Mouse (Mus musculus) CH12.LX (cell line): ENCODE measurements at regions not wholly inside any gene's neighbourhood (a gene's known extent, or its start where the extent isn't known, plus 50 kb on each side); places are given as distances from the start of the nearest gene placed in this dataset.

Experiments used
- DNase-seq: peaks from one replicate; pipeline ENCODE4 v3.0.0-alpha.2; 2013; ENCODE audit errors: extremely low read depth
- H3K27ac ChIP-seq: 2 replicates; pipeline ENCODE4 v1.5.1; 2012; ENCODE audit warnings: low read depth, mild to moderate bottlenecking, control low read depth, moderate library complexity; ENCODE audit not compliant: insufficient read depth
- H3K27me3 ChIP-seq: replicated peaks from 2 replicates; pipeline ENCODE3; 2012; ENCODE audit warnings: inconsistent platforms
- H3K36me3 ChIP-seq, 2 experiments: replicated peaks in 1 of 2; 2 replicates each; pipeline versions ENCODE3 to v1.6.1; 2012; ENCODE audit warnings: inconsistent platforms in 1 of 2, low read length in 1 of 2, mild to moderate bottlenecking in 1 of 2, mixed read lengths in 1 of 2, moderate library complexity in 1 of 2; ENCODE audit not compliant: control insufficient read depth in 1 of 2, insufficient read depth in 1 of 2
- H3K4me1 ChIP-seq, 2 experiments: 2 replicates each; pipeline ENCODE4 v1.6.1; 2012; ENCODE audit warnings: inconsistent platforms in 1 of 2, moderate library complexity in 1 of 2; ENCODE audit not compliant: insufficient read depth in 2 of 2, control insufficient read depth in 1 of 2
- H3K4me2 ChIP-seq: 2 replicates; pipeline ENCODE4 v1.6.1; 2012; ENCODE audit warnings: low read depth, mild to moderate bottlenecking, control low read depth; ENCODE audit not compliant: poor library complexity, insufficient read depth, severe bottlenecking
- H3K4me3 ChIP-seq, 3 experiments: fragments of 150-350 bp in 1 of 3; sonication (generic) in 1 of 3; replicated peaks in 1 of 3; 2 replicates each; pipeline versions ENCODE3 to v1.5.1; 2011 to 2012; ENCODE audit warnings: low read depth in 2 of 3, low read length in 2 of 3, mild to moderate bottlenecking in 2 of 3, moderate library complexity in 2 of 3, control low read depth in 1 of 3, improper control_type of control experiment in 1 of 3, inconsistent platforms in 1 of 3, mixed read lengths in 1 of 3; ENCODE audit not compliant: poor library complexity in 1 of 3
- H3K79me2 ChIP-seq: replicated peaks from 2 replicates; pipeline ENCODE4 v1.6.1; 2012; ENCODE audit warnings: mild to moderate bottlenecking, moderate library complexity; ENCODE audit not compliant: control insufficient read depth, poor library complexity, insufficient read depth, severe bottlenecking; ENCODE audit errors: extremely low read depth
- H3K9ac ChIP-seq: 2 replicates; pipeline ENCODE4 v1.6.1; 2012; ENCODE audit warnings: low read depth, mild to moderate bottlenecking, control low read depth, moderate library complexity; ENCODE audit not compliant: insufficient read depth
- H3K9me3 ChIP-seq: replicated peaks from 2 replicates; pipeline ENCODE3; 2012; ENCODE audit warnings: low read length, inconsistent platforms, mixed read lengths
- CHD1 ChIP-seq: IDR thresholded peaks from 2 replicates; pipeline ENCODE4 v1.6.1; 2012; ENCODE audit warnings: low read depth, low read length, improper control_type of control experiment, inconsistent platforms
- CTCF ChIP-seq, 2 experiments: IDR thresholded peaks in 1 of 2; conservative IDR thresholded peaks in 1 of 2; 2 replicates each; pipeline ENCODE4 v1.5.1; 2011 to 2012; ENCODE audit warnings: low read depth in 2 of 2, low read length in 2 of 2, improper control_type of control experiment in 1 of 2, inconsistent platforms in 1 of 2, mild to moderate bottlenecking in 1 of 2, moderate library complexity in 1 of 2
- E2F4 ChIP-seq: IDR thresholded peaks from 2 replicates; pipeline ENCODE4 v1.6.1; 2011; ENCODE audit warnings: low read depth, low read length, improper control_type of control experiment; ENCODE audit not compliant: insufficient replicate concordance
- EP300 ChIP-seq: IDR thresholded peaks from 2 replicates; pipeline ENCODE4 v1.6.1; 2011; ENCODE audit warnings: low read length, improper control_type of control experiment
- GABPA ChIP-seq: IDR thresholded peaks from 2 replicates; pipeline ENCODE4 v1.6.1; 2012; ENCODE audit warnings: low read depth, low read length, improper control_type of control experiment, inconsistent platforms; ENCODE audit not compliant: insufficient replicate concordance
- HCFC1 ChIP-seq: IDR thresholded peaks from 2 replicates; pipeline ENCODE4 v1.6.1; 2012; ENCODE audit warnings: low read depth, mild to moderate bottlenecking, inconsistent platforms, low read length, improper control_type of control experiment
- JUN ChIP-seq: IDR thresholded peaks from 2 replicates; pipeline ENCODE4 v1.6.1; 2011; ENCODE audit warnings: low read depth, mild to moderate bottlenecking, low read length, improper control_type of control experiment, moderate library complexity; ENCODE audit not compliant: insufficient read depth
- MAFK ChIP-seq: IDR thresholded peaks from 2 replicates; pipeline ENCODE4 v1.6.1; 2011; ENCODE audit warnings: low read length, improper control_type of control experiment; ENCODE audit not compliant: insufficient replicate concordance
- MAZ ChIP-seq: IDR thresholded peaks from 2 replicates; pipeline ENCODE4 v1.6.1; 2012; ENCODE audit warnings: low read depth, mild to moderate bottlenecking, inconsistent platforms, low read length, improper control_type of control experiment, moderate library complexity
- MYC ChIP-seq: IDR thresholded peaks from 2 replicates; pipeline ENCODE4 v1.6.1; 2011; ENCODE audit warnings: low read depth, mild to moderate bottlenecking, improper control_type of control experiment, low read length
- NELFE ChIP-seq: IDR thresholded peaks from 2 replicates; pipeline ENCODE4 v1.6.1; 2011; ENCODE audit warnings: low read depth, low read length, improper control_type of control experiment
- PAX5 ChIP-seq: IDR thresholded peaks from 2 replicates; pipeline ENCODE4 v1.6.1; 2012; ENCODE audit warnings: low read length, inconsistent platforms, mixed read lengths
- POLR2A ChIP-seq: IDR thresholded peaks from 2 replicates; pipeline ENCODE4 v1.6.1; 2011; ENCODE audit warnings: low read depth, mild to moderate bottlenecking, improper control_type of control experiment, low read length
- RAD21 ChIP-seq: IDR thresholded peaks from 2 replicates; pipeline ENCODE4 v1.6.1; 2011; ENCODE audit warnings: low read depth, mild to moderate bottlenecking, low read length, improper control_type of control experiment, moderate library complexity
- RCOR1 ChIP-seq: conservative IDR thresholded peaks from 2 replicates; pipeline ENCODE4 v1.6.1; 2012; ENCODE audit warnings: low read depth, mild to moderate bottlenecking, inconsistent platforms, low read length, improper control_type of control experiment
- TBP ChIP-seq: conservative IDR thresholded peaks from 2 replicates; pipeline ENCODE4 v1.6.1; 2011; ENCODE audit warnings: low read depth, low read length, improper control_type of control experiment
- UBTF ChIP-seq: IDR thresholded peaks from 2 replicates; pipeline ENCODE4 v1.6.1; 2012; ENCODE audit warnings: low read depth, mild to moderate bottlenecking, inconsistent platforms, low read length, improper control_type of control experiment, moderate library complexity
- USF2 ChIP-seq: conservative IDR thresholded peaks from 2 replicates; pipeline ENCODE4 v1.6.1; 2011; ENCODE audit warnings: low read depth, low read length, improper control_type of control experiment
- ZKSCAN1 ChIP-seq: IDR thresholded peaks from 2 replicates; pipeline ENCODE4 v1.6.1; 2012; ENCODE audit warnings: low read depth, inconsistent platforms, low read length, improper control_type of control experiment, borderline replicate concordance
- ZMIZ1 ChIP-seq: IDR thresholded peaks from 2 replicates; pipeline ENCODE4 v1.6.1; 2012; ENCODE audit warnings: low read depth, mild to moderate bottlenecking, inconsistent platforms, low read length, improper control_type of control experiment
- dilution Hi-C: fragments of 300-500 bp; cut with MboI; formaldehyde crosslinking; loops from 2 replicates; pipeline ENCODE4 v1.14.3; 2020; ENCODE audit warnings: low sequenced_read_pairs; ENCODE audit not compliant: extremely low pct_unique_long_range_greater_than_20kb, extremely low pct_ligation_motif_present
- in situ Hi-C: fragments of 300-500 bp; cut with MboI; formaldehyde crosslinking; loops from 3 replicates; pipeline ENCODE4 v1.14.3; 2019; ENCODE audit warnings: low sequenced_read_pairs, low pct_ligation_motif_present, low pct_unique_long_range_greater_than_20kb, mixed read lengths

GRCm38 (mm10) chr17:27314821-27315392 lies 110.6 kb upstream of the Lemd2 start:
- Histone ChIP-seq H3K9ac (no peak overlapping the region), H3K27ac (no peak overlapping the region), H3K4me1 (no peaks in the 10 kb centered on the region), H3K36me3 (no peaks in the 10 kb centered on the region), H3K27me3 (peaks cover 91% of the 10 kb centered on the region), H3K79me2 (no peaks in the 10 kb centered on the region), H3K9me3 (no peaks in the 10 kb centered on the region), H3K4me3 (no peak overlapping the region)
- in situ Hi-C loops (no loop called here), dilution Hi-C loops (no loop called here)
- no peak for DNase-seq
- no peak for TF ChIP-seq CHD1
- TF ChIP-seq, all 38 proteins: peak for 0
- H3K4me2 ChIP-seq = no peak overlapping the region

DNA sequence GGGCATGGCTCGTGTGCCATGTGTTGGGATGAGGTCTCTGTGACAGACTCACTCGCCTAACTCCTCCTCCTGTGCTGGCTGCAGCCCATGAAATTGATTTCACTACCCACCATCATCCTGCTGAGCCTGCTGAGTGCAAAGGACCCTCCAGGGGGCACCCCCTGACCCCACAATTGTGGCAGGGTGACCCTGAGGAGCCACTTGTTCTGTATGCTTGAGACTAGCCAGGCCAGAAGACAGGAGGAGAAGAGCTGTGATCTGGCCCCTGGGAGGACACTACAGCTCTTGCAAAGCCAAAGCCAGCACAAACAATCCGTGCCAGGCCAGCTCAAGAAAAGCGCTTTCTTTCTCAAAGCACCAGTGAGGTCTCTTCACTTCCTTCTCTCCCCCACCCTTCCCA lies 104.7 kb upstream of the Lemd2 start:
- dilution Hi-C loops (no loop called here), in situ Hi-C loops (no loop called here)
- peaks cover 81% of the 10 kb centered on the region for H3K27me3 ChIP-seq
- no peak for TF ChIP-seq TBP
- TF ChIP-seq MYC = no peak
- TF ChIP-seq ZMIZ1 = no peak
- TF ChIP-seq MAZ = no peak
- TF ChIP-seq CTCF (conservative IDR thresholded peaks at IDR 0.05 in 1 of 2, IDR thresholded peaks at IDR 0.05 in 1 of 2; ENCODE audit: low read depth in 2 of 2, low read length in 2 of 2) = peak in 1 of 2 experiments; percentile 5; a peak in 1 of 4 replicates
- no peak for TF ChIP-seq USF2
- TF ChIP-seq RAD21 = peak; percentile 14; the same call in 1 of the 2 replicates
- no peak for TF ChIP-seq GABPA
- TF ChIP-seq NELFE = no peak
- no peak for TF ChIP-seq EP300
- TF ChIP-seq HCFC1 = no peak
- no peak for TF ChIP-seq ZKSCAN1
- TF ChIP-seq POLR2A = no peak
- TF ChIP-seq, all 38 proteins: peak for 2
- Histone ChIP-seq H3K4me1 (no peaks in the 10 kb centered on the region), H3K9ac (no peak overlapping the region), H3K27ac (no peak overlapping the region), H3K4me3 (no peak overlapping the region), H3K79me2 (no peaks in the 10 kb centered on the region), H3K9me3 (no peaks in the 10 kb centered on the region), H3K4me2 (no peak overlapping the region), H3K36me3 (no peaks in the 10 kb centered on the region)
- no peak for DNase-seq

DNA sequence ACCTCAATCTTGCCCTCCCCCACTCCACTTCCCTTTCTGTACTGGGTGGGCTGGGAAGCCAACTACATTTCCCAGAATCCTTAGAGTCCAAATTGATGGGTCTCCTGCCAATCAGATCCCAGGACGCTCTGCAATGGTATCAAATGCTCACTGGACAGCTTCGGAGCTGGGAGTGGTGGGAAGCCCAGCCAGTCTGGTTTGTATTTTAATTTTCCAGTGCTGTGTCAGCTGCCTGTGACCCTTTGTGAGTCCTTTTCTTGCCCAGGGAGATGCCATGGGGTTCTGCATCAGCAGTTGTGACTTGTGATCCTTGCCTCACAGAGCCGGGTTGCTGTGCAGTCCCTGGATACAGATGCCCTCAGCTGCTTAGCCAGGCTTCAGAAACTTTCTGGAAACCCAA lies 100.6 kb upstream of the Lemd2 start:
- H3K27me3 ChIP-seq = peaks cover 78% of the 10 kb centered on the region
- no peak overlapping the region for H3K27ac ChIP-seq
- TF ChIP-seq CTCF (conservative IDR thresholded peaks at IDR 0.05 in 1 of 2, IDR thresholded peaks at IDR 0.05 in 1 of 2; ENCODE audit: low read depth in 2 of 2, low read length in 2 of 2) (no peak), UBTF (no peak), MAFK (no peak), PAX5 (no peak), JUN (no peak), RCOR1 (no peak), E2F4 (no peak)
- TF ChIP-seq, all 38 proteins: peak for 0
- no peaks in the 10 kb centered on the region for H3K4me1 ChIP-seq
- dilution Hi-C loops (no loop called here), in situ Hi-C loops (no loop called here)
- no peak overlapping the region for H3K4me2 ChIP-seq
- no peak for DNase-seq
- no peak overlapping the region for H3K9ac ChIP-seq
- H3K9me3 ChIP-seq = no peaks in the 10 kb centered on the region
- no peaks in the 10 kb centered on the region for H3K36me3 ChIP-seq
- no peaks in the 10 kb centered on the region for H3K79me2 ChIP-seq
- no peak overlapping the region for H3K4me3 ChIP-seq
